Mouse (Mus musculus) E14TG2a.4 (cell line): ENCODE results near the gene Olfr1395.

Source experiments
- CTCF ChIP-seq: conservative IDR thresholded peaks from 2 replicates; pipeline ENCODE4 v1.5.1; 2014; ENCODE audit warnings: low read length
- NANOG ChIP-seq: IDR thresholded peaks from 2 replicates; pipeline ENCODE4 v1.6.1; 2014; ENCODE audit warnings: borderline replicate concordance, low read length, mixed read lengths
- POU5F1 ChIP-seq: IDR thresholded peaks from 2 replicates; pipeline ENCODE4 v1.6.1; 2014; ENCODE audit warnings: low read length, borderline replicate concordance

- no peak for TF ChIP-seq CTCF
- TF ChIP-seq NANOG, result no peak
- no peak for TF ChIP-seq POU5F1
These were observed 17.9 kb upstream of the Olfr1395 start for GRCm38 (mm10) chr11:49124169-49124568.
